Mouse (Mus musculus): Measurements from ENCODE around the gene Pih1h3b. TPM values are rescaled to one million over a fixed set of nuclear protein-coding genes. Genes with fewer than 3 reads are reported as not detected.

The Pih1h3b gene
- polyA plus RNA-seq (2011; ENCODE audit: insufficient read depth, insufficient read length, low read depth, missing spikeins): not detected in 2 replicates

DNA sequence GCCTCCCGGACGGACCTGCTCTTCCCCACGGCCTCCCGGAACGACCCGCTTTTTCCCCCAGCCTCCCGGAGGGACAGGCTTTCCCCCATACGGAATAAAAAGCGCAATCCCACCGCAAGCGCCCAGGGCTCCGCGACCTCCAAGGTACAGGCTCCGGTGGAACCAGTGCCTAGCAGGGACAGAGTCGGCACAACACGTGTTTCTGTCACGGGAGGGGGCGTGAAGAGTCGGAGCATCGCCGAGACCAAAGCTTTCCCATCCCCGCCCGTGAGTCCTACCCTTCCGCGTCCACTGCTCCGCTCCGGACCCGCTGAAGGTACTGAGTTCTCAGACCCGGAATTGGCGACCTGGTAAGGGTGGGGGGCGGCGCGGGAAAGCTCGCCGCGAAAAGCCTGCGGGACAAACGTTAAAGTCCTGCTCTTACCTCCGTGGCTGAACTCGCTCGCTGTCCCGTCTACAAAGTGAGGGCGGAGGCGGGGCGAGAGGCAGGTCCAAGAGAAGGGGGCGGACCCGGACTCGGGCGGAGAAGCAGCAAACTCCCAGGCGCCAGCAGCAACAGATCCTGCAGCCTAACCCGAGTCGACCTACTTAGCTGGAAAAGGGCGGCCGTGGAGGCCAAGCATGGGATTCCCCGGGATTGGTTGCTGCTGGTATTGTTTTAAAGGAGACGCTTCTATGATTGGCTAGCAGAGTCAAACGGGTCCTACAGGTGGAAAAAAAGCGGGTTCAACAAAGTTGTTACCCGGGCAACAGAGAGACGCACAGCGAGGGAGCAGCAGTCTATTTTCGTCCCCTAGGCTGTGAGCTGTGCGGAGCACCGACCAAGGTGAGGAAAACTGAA, at the start of gene Pih1h3b, which contains the start of gene Nup62cl:
TSS of gene Pih1h3b (plus strand) at position 745 of the 841 bp plus-strand sequence.
TSS of gene Nup62cl (minus strand) at position 578 of the 841 bp plus-strand sequence.
- Histone ChIP-seq H3K4me3 (ENCODE audit: low read depth, low read length) (peak within 1 kb of the TSS; percentile 83), H3K4me1 (ENCODE audit: control insufficient read depth, insufficient read depth, low read length) (no peaks in the 10 kb centered on the region), H3K27ac (ENCODE audit: insufficient read depth, low read length) (no peak within 1 kb of the TSS), H3K9ac (ENCODE audit: low read depth, poor library complexity, severe bottlenecking) (peak within 1 kb of the TSS; percentile 98), H3K9me3 (replicated peaks; ENCODE audit: control insufficient read depth, insufficient read depth, low read length, poor library complexity, severe bottlenecking) (no peaks in the 10 kb centered on the region), H3K36me3 (ENCODE audit: control insufficient read depth, insufficient read depth, low read length, poor library complexity, severe bottlenecking) (no peaks in the 10 kb centered on the region), H3K27me3 (ENCODE audit: control insufficient read depth, insufficient read depth, low read length, poor library complexity, severe bottlenecking) (no peaks in the 10 kb centered on the region)
- no peak for TF ChIP-seq CTCF (IDR thresholded peaks at IDR 0.05; ENCODE audit: low read depth, low read length)
- TF ChIP-seq POLR2A (IDR thresholded peaks at IDR 0.05; ENCODE audit: insufficient read depth, low read length): no peak
- TF ChIP-seq EP300 (IDR thresholded peaks at IDR 0.05; ENCODE audit: insufficient read depth, low read depth, low read length): no peak

DNA sequence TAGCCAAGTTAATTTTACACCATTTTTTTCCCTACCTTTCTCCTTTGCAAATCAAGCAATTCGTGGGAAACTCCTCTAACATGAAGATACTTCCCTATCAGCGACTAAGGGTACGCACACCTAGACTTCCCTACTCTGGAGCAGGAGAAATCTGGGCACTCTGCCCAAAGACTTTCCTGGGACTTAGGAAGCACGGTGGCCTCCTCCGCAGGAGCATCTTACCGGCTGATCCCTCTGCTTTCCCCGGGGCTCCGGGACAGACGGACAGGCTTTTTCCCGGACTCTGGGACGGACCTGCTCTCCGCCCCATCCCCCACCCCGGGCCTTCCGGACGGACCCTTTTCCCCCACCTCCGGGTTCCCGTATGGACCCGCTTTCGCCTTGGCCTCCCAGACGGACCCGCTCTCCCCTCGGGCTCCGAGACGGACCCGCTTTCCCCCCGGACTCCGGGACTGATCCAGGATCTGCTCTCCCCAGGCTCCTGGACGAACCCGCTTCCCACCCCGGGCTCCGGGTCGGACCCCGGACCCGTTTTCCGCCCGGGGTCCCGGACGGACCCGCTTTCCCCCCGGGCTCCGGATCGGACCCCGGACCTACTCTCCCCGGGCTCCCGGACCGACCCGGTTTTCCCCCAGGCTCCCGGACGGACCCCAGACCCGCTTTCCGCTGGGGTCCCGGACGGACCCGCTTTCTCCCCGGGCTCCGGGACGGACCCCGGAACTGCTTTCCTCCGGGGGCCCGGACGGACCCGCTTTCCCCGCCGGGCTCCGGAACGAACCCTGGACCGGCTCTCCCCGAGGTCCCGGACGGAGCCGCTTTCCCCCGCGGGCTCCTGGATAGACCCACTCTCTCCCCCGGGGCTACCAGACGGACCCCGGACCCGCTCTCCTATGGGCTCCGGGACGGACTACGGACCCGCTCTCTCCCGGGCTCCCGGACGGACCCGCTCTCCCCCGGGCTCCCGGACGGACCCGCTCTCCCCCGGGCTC, 1.5 kb upstream of the Pih1h3b start:
- H3K4me1 ChIP-seq (ENCODE audit: control insufficient read depth, insufficient read depth, low read length): no peaks in the 10 kb centered on the region
- H3K4me3 ChIP-seq (ENCODE audit: low read depth, low read length): peak overlapping the region; percentile 83
- no peaks in the 10 kb centered on the region for H3K9me3 ChIP-seq (replicated peaks; ENCODE audit: control insufficient read depth, insufficient read depth, low read length, poor library complexity, severe bottlenecking)
- TF ChIP-seq CTCF (IDR thresholded peaks at IDR 0.05; ENCODE audit: low read depth, low read length) (no peak), POLR2A (IDR thresholded peaks at IDR 0.05; ENCODE audit: insufficient read depth, low read length) (no peak), EP300 (IDR thresholded peaks at IDR 0.05; ENCODE audit: insufficient read depth, low read depth, low read length) (no peak)
- peak overlapping the region; percentile 98 for H3K9ac ChIP-seq (ENCODE audit: low read depth, poor library complexity, severe bottlenecking)
- H3K27me3 ChIP-seq (ENCODE audit: control insufficient read depth, insufficient read depth, low read length, poor library complexity, severe bottlenecking): no peaks in the 10 kb centered on the region
- H3K27ac ChIP-seq (ENCODE audit: insufficient read depth, low read length): no peak overlapping the region
- H3K36me3 ChIP-seq (ENCODE audit: control insufficient read depth, insufficient read depth, low read length, poor library complexity, severe bottlenecking): no peaks in the 10 kb centered on the region

DNA sequence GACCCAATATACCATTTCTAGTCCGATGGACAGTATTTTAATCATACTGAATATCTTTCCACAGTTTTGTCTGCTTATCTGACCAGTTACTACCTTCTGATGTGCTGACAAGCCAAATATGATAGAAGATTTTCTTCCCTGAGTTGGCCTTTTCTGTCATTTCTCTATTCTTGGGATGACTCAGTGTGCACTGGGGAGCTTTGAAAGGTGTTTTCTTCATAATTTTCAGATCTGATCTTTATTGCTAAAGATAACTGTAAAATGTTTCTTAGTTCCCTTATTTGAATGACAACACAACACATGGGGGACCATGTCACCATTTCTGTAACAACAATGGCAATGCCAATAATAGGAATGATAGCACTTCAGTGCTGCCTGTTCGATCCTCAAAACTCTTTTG, 19.9 kb downstream of the Pih1h3b start:
- Histone ChIP-seq H3K36me3 (ENCODE audit: control insufficient read depth, insufficient read depth, low read length, poor library complexity, severe bottlenecking) (no peaks in the 10 kb centered on the region), H3K4me1 (ENCODE audit: control insufficient read depth, insufficient read depth, low read length) (no peaks in the 10 kb centered on the region), H3K9me3 (replicated peaks; ENCODE audit: control insufficient read depth, insufficient read depth, low read length, poor library complexity, severe bottlenecking) (no peaks in the 10 kb centered on the region), H3K27me3 (ENCODE audit: control insufficient read depth, insufficient read depth, low read length, poor library complexity, severe bottlenecking) (no peaks in the 10 kb centered on the region), H3K27ac (ENCODE audit: insufficient read depth, low read length) (no peak overlapping the region), H3K4me3 (ENCODE audit: low read depth, low read length) (no peak overlapping the region), H3K9ac (ENCODE audit: low read depth, poor library complexity, severe bottlenecking) (no peak overlapping the region)
- no peak for TF ChIP-seq CTCF (IDR thresholded peaks at IDR 0.05; ENCODE audit: low read depth, low read length)
- no peak for TF ChIP-seq EP300 (IDR thresholded peaks at IDR 0.05; ENCODE audit: insufficient read depth, low read depth, low read length)
- TF ChIP-seq POLR2A (IDR thresholded peaks at IDR 0.05; ENCODE audit: insufficient read depth, low read length): no peak

GRCm38 (mm10) chrX:140094066-140094465, 31.4 kb downstream of the Pih1h3b start:
- Histone ChIP-seq H3K27ac (ENCODE audit: insufficient read depth, low read length) (peak overlapping the region; percentile 61; the same call in 1 of the 2 replicates), H3K4me3 (ENCODE audit: low read depth, low read length) (no peak overlapping the region), H3K4me1 (ENCODE audit: control insufficient read depth, insufficient read depth, low read length) (no peaks in the 10 kb centered on the region), H3K36me3 (ENCODE audit: control insufficient read depth, insufficient read depth, low read length, poor library complexity, severe bottlenecking) (no peaks in the 10 kb centered on the region), H3K9me3 (replicated peaks; ENCODE audit: control insufficient read depth, insufficient read depth, low read length, poor library complexity, severe bottlenecking) (no peaks in the 10 kb centered on the region), H3K27me3 (ENCODE audit: control insufficient read depth, insufficient read depth, low read length, poor library complexity, severe bottlenecking) (no peaks in the 10 kb centered on the region), H3K9ac (ENCODE audit: low read depth, poor library complexity, severe bottlenecking) (no peak overlapping the region)
- TF ChIP-seq CTCF (IDR thresholded peaks at IDR 0.05; ENCODE audit: low read depth, low read length) (no peak), POLR2A (IDR thresholded peaks at IDR 0.05; ENCODE audit: insufficient read depth, low read length) (no peak), EP300 (IDR thresholded peaks at IDR 0.05; ENCODE audit: insufficient read depth, low read depth, low read length) (no peak)

Other genes starting within 250 kb of the Pih1h3b start
- 19.2 and 24.3 TPM in 2 replicates for gene Morc4, start 191.2 kb upstream of the Pih1h3b start, polyA plus RNA-seq (2011; ENCODE audit: insufficient read depth, insufficient read length, low read depth, missing spikeins)
- 20.1 and 24.4 TPM in 2 replicates for gene Rbm41, start 64.3 kb upstream of the Pih1h3b start, polyA plus RNA-seq (2011; ENCODE audit: insufficient read depth, insufficient read length, low read depth, missing spikeins)
- 160 and 181 TPM in 2 replicates for gene Nup62cl, start 167 bp upstream of the Pih1h3b start, polyA plus RNA-seq (2011; ENCODE audit: insufficient read depth, insufficient read length, low read depth, missing spikeins)